Mouse (Mus musculus) midbrain, postnatal 0 days (tissue): ENCODE data around the gene Nup62. TPM values are rescaled to one million over a fixed set of nuclear protein-coding genes. Genes with fewer than 3 reads are reported as not detected.
"Not testable (repeated sequence)": the region's sequence is repeated elsewhere in the genome, so short reads cannot be mapped to it uniquely, and the experiment has no call there.

ENCODE experiments used
- ATAC-seq: fragments of 200-750 bp; cut with Nextera tagmentation; 2 replicates; pipeline ENCODE4 v1.8.0; 2017; ENCODE audit warnings: moderate number of reproducible peaks, mild to moderate bottlenecking, moderate TSS enrichment, moderate library complexity; ENCODE audit not compliant: low FRiP score
- DNase-seq: peaks from one replicate; pipeline ENCODE4 v3.0.0-alpha.2; 2015; ENCODE audit warnings: low spot score
- H3K27ac ChIP-seq: fragments of 300-500 bp; sonication (generic); 2 replicates; pipeline ENCODE4 v1.5.1; 2014; ENCODE audit warnings: low read depth, mild to moderate bottlenecking, low read length, mixed read lengths
- H3K27me3 ChIP-seq: fragments of 300-500 bp; sonication (generic); 2 replicates; pipeline ENCODE4 v1.6.1; 2014; ENCODE audit warnings: low read length, control low read depth, mixed read lengths; ENCODE audit not compliant: insufficient read depth
- H3K36me3 ChIP-seq: fragments of 300-500 bp; sonication (generic); 2 replicates; pipeline ENCODE4 v1.6.1; 2014; ENCODE audit warnings: low read length, control low read depth, mixed read lengths; ENCODE audit not compliant: insufficient read depth
- H3K4me1 ChIP-seq: fragments of 300-500 bp; sonication (generic); 2 replicates; pipeline ENCODE4 v1.6.1; 2014; ENCODE audit warnings: mild to moderate bottlenecking, control low read depth, antibody characterized with exemption, low read length, mixed read lengths; ENCODE audit not compliant: insufficient read depth
- H3K4me2 ChIP-seq: fragments of 300-500 bp; sonication (generic); 2 replicates; pipeline ENCODE4 v1.6.1; 2014; ENCODE audit warnings: low read depth, mild to moderate bottlenecking, low read length, mixed read lengths; ENCODE audit not compliant: poor library complexity, severe bottlenecking
- H3K4me3 ChIP-seq: fragments of 300-500 bp; sonication (generic); 2 replicates; pipeline ENCODE4 v1.5.1; 2014; ENCODE audit warnings: low read depth, mild to moderate bottlenecking, low read length, moderate library complexity
- H3K9ac ChIP-seq: fragments of 300-500 bp; sonication (generic); replicated peaks from 2 replicates; pipeline ENCODE4 v1.6.1; 2014; ENCODE audit warnings: mild to moderate bottlenecking, low read length, moderate library complexity, mixed read lengths; ENCODE audit not compliant: poor library complexity, severe bottlenecking
- H3K9me3 ChIP-seq: fragments of 300-500 bp; sonication (generic); 2 replicates; pipeline ENCODE4 v1.6.1; 2016; ENCODE audit warnings: low read length, control low read depth
- CTCF ChIP-seq: IDR thresholded peaks from 2 replicates; pipeline ENCODE4 v1.5.1; 2016; ENCODE audit warnings: antibody characterized with exemption, mild to moderate bottlenecking
- WGBS: fragments of 180-500 bp; shearing (Covaris S2); extraction: QIAGEN DNeasy Blood & Tissue Kit; methylation state at CpG from one replicate; pipeline ENCODE4 v1.1.7; 2014; 5-methylcytosine and 5-hydroxymethylcytosine counted together
- polyA plus RNA-seq: library from polyadenylated mRNA; unstranded; fragments of >200 nt; fragmentation: Nextera tagmentation; extraction: Ambion mirVana; gene quantifications from 2 replicates; pipeline ENCODE4 v1.2.1, GENCODE M21; 2015
- total RNA-seq: library from RNA; depleted of rRNA; stranded (reverse); fragments of >200 nt; gene quantifications from 2 replicates; pipeline ENCODE4 v1.2.3, GENCODE M21; 2014

Gene Nup62
- total and polyA plus RNA-seq, 2 experiments from 2014 or later = 46.9 to 65.9 TPM

DNA sequence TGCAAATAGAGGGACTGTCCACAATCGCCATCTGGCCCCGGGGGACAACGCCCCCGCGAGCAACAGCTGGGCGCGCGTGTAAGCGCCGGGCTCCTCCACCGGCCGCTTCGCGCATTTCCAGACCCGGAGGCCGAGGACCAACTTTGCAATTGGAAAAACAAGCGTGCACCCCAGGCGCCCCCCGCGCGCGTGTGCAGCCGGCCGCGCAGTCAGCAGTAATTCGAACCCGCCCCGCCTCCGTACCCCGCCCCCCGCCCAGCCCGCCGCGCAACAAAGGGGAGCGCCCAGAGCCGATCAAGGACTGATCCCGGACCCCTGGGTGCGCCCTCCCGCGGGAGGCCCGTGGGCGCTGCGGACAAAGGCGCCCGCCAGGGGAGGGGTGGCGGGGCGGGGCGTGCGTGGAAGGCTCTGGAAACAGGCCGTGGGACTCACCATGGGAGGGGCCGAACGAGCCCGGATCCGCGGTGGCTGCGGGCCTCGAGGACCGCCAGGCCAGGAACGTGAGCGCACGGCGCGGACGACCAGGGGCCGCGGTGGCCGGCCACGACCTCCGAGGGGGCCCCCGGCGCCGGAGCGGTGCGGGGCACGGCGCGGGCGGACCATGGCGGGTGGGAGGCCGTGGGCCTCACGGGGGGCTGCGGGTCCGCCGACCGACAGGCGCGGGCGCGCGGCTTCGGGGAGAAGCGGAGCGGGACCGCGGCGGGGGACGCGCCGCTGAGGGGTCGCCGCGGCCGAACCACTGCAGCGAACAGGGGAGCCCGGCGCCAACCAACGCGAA lies 53.2 kb downstream of the Nup62 start:
- ATAC-seq (peak; percentile 8), DNase-seq (peak; percentile 57)
- Histone ChIP-seq H3K9ac (peak overlapping the region; percentile 99), H3K27ac (peak overlapping the region; percentile 100), H3K4me1 (peaks cover 24% of the 10 kb centered on the region), H3K9me3 (no peaks in the 10 kb centered on the region), H3K4me2 (peak overlapping the region; percentile 92), H3K27me3 (no peaks in the 10 kb centered on the region), H3K36me3 (peaks cover 14% of the 10 kb centered on the region), H3K4me3 (peak overlapping the region; percentile 98)
- WGBS = 2% methylated on average over 82 of the region's 108 CpGs
- peak; percentile 6; the same call in 1 of the 2 replicates for TF ChIP-seq CTCF

- TF ChIP-seq CTCF = no peak; the same call in 1 of the 2 replicates
- 7% methylated on average over 29 of the region's 29 CpGs for WGBS
- Histone ChIP-seq H3K4me1 (peaks cover 24% of the 10 kb centered on the region), H3K36me3 (peaks cover 6% of the 10 kb centered on the region; the same call in 1 of the 2 replicates), H3K9ac (peak within 1 kb of the TSS; percentile 99), H3K27ac (peak within 1 kb of the TSS; percentile 100), H3K4me2 (peak within 1 kb of the TSS; percentile 92), H3K9me3 (no peaks in the 10 kb centered on the region), H3K27me3 (no peaks in the 10 kb centered on the region), H3K4me3 (peak within 1 kb of the TSS; percentile 98)
- peak; percentile 99 for DNase-seq
- ATAC-seq = peak; percentile 96
Observed at GRCm38 (mm10) chr7:44869697-44870528, 54.0 kb downstream of the Nup62 start, which contains the start of gene Ptov1. Ptov1 (minus strand) TSS chr7:44869788.

DNA sequence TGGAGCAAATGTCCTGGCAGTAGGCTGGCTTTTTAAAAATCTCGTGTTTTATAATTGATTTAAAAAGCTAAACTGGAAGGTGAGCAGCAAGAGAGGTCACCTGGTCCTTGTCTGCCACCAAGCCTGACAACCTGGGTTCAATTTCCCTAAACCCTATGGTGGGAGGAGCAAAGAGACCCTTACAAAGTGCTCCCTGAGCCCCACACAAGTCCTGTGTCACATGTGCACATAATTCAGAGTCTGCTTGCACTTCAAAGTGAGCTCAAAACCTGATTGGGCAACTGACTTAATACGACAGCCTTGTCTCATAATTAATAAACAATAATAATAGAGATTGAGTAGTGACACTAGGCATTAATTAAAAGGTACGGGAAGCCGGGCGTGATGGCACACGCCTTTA lies 54.7 kb downstream of the Nup62 start:
- TF ChIP-seq CTCF = no peak
- peak overlapping the region; percentile 98; the same call in 1 of the 2 replicates for H3K4me3 ChIP-seq
- H3K27me3 ChIP-seq = no peaks in the 10 kb centered on the region
- H3K9ac ChIP-seq = 0 out of 2 replicates have a peak overlapping the region, but pooled peaks have one; percentile 51
- peaks cover 24% of the 10 kb centered on the region for H3K4me1 ChIP-seq
- ATAC-seq (no peak), DNase-seq (no peak)
- H3K36me3 ChIP-seq = peaks cover 5% of the 10 kb centered on the region; the same call in 1 of the 2 replicates
- peak overlapping the region; percentile 92 for H3K4me2 ChIP-seq
- H3K27ac ChIP-seq = peak overlapping the region; percentile 100
- H3K9me3 ChIP-seq = no peaks in the 10 kb centered on the region
- 85% methylated on average over 6 of the region's 6 CpGs for WGBS

DNA sequence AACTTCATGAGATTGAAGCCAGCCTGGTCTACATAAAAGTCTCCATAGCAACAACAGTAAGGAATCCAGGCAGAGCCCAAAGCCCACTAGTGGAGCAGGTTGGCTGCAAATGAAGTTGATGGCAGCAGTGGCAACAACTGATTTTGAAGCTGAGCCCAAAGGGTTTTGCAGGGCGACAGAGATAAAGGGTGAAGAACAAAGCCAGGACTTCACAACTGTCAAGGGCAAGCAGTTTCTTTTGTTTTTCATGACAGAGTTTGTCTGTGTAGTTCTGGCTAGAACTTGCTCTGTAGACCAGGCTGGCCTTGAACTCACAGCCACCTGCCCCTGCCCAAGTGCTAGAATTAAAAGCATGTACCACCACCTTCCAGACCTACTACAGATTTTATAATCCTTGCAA lies 55.3 kb downstream of the Nup62 start:
- TF ChIP-seq CTCF = no peak
- H3K4me1 ChIP-seq = peaks cover 22% of the 10 kb centered on the region
- no peak overlapping the region for H3K27ac ChIP-seq
- H3K4me3 ChIP-seq = no peak overlapping the region
- peaks cover 7% of the 10 kb centered on the region for H3K36me3 ChIP-seq
- ATAC-seq (no peak), DNase-seq (no peak)
- no peak overlapping the region for H3K9ac ChIP-seq
- WGBS = 31% methylated on average over 1 of the region's 1 CpGs
- H3K9me3 ChIP-seq = no peaks in the 10 kb centered on the region
- no peaks in the 10 kb centered on the region for H3K27me3 ChIP-seq
- H3K4me2 ChIP-seq = no peak overlapping the region

DNA sequence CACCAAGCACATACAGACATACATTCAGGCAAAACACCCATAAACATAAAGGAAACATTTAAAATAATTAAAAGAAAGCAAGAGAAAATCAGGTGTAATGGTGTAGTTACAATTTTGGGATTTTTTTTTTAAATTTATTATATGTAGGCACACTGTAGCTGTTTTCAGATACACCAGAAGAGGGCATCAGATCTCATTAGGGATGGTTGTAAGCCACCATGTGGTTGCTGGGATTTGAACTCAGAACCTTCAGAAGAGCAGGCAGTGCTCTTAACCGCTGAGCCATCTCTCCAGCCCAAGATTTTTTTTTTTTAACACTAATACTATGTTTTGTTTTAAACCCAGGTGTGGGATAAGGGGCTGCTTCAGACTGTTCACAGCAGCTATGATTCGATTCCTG lies 55.9 kb downstream of the Nup62 start:
- not testable (repeated sequence) for H3K9me3 ChIP-seq, H3K27me3 ChIP-seq, H3K9ac ChIP-seq, H3K4me3 ChIP-seq, ATAC-seq, H3K4me2 ChIP-seq, H3K27ac ChIP-seq, DNase-seq, H3K36me3 ChIP-seq
- WGBS = 90% methylated on average over 2 of the region's 2 CpGs
- TF ChIP-seq CTCF = peak; percentile 38; the same call in 1 of the 2 replicates
- peaks cover 20% of the 10 kb centered on the region for H3K4me1 ChIP-seq
